Mouse (Mus musculus) thymus, postnatal 0 days (tissue): Measurements from ENCODE around the gene Stard3. TPM values are rescaled to one million over a fixed set of nuclear protein-coding genes. Genes with fewer than 3 reads are reported as not detected.

Experiments
- DNase-seq: peaks from one replicate; pipeline ENCODE4 v3.0.0-alpha.2; 2015; ENCODE audit warnings: low spot score
- polyA plus RNA-seq: library from polyadenylated mRNA; unstranded; fragments of >200 nt; fragmentation: Nextera tagmentation; extraction: Ambion mirVana; gene quantifications from 2 replicates; pipeline ENCODE4 v1.2.1, GENCODE M21; 2015

Stard3 gene
- polyA plus RNA-seq, 1 experiment from 2014 or later, result 51.8 TPM

DNA sequence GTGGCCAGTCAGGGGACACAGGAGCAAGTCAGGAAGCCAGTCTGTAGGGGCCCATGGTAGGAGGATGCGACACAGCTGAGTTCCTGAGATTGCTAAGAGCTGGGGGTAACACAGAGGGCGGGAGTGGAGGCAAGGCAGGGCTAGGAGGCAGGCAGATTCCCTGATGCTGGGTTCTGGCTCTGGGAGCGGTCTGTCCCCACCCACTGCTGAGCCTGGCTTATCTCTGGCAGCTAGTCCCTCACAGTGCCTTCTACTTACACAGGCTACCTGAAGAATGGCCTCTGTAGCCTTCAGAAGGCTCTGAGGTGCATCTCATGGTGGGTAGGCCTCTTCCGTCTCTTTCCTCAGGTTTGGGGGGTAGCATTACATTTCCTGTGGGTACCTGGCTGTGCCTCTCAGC lies 34.5 kb downstream of the Stard3 start:
- peak; percentile 28 for DNase-seq

DNA sequence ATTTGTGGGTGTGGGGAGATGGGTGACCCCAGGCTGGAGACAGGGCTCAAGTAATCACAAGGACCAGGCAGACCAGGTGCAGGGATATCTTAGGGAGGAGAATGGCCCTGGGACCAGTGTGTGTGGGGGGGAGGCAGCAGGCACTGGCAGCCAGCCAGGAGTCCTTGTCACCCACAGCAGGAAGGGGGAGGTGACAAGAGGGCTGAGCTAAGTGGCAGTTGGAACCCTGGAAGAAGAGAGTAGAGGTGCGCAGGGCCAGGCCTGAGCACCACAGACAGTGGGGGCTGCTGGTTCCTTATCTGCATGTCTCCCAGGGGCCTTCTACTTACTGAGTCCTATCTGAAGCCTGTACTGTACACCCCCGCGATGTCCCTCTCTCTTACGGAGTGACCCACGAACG lies 35.1 kb downstream of the Stard3 start:
- peak; percentile 85 for DNase-seq

DNA sequence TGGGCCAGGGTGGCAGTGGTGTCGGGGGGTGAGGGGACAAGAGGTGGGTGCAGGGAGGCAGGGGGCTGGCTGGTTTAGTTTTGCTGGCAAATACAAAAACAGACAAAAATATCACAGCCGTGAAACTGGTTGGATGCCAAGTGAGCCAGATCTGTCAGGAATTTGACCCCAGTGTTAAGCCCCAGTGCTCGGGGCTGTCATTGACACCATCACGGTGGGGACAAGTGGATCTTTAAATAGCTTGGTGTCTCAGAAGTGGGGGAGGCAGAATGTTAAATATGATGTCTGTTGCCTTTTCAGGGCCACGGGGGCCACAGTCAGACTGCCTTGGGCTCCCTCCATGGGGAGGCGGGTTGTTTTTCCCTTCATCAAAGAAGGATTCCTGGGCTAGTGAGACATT lies 36.1 kb downstream of the Stard3 start:
- no peak for DNase-seq

DNA sequence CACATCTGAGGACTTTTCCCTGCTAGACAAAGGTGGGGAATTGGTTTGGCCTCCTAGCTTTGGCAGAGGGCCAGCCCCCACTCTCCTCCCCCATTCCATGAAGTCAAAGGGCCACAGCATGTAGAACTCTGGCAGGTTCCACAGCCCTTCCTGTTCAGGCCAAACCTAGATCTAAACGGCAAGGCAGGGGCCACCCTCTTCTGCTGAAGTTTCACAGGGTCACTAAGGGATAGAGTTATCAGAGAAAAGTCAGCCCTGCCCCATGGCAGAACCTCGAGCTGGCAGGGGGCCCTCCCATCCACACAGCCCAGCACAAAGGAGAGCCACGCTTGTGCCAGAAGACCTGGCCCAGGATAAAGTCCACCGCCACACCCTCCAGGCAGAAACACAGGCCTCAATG lies 36.9 kb downstream of the Stard3 start:
- DNase-seq, result no peak

DNA sequence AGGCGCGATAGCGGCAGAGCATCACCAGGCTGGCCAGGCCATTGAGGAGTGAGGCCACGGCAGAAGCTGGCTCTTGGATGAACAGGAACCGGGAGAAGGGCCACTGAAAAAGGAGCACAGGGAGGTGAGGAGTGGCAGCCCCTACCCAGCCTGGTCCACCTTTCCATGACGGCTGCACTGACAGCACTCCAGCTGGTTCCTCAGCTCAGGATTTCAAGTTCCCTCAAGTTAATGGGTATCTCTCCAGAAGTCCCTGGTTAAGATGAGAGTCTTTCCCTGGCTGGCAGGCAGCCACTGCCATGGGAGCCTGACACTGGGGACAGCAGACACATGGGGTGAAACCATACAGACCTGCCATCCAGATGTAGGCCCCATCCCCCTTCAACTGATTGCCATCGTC lies 39.8 kb downstream of the Stard3 start:
- no peak for DNase-seq

DNA sequence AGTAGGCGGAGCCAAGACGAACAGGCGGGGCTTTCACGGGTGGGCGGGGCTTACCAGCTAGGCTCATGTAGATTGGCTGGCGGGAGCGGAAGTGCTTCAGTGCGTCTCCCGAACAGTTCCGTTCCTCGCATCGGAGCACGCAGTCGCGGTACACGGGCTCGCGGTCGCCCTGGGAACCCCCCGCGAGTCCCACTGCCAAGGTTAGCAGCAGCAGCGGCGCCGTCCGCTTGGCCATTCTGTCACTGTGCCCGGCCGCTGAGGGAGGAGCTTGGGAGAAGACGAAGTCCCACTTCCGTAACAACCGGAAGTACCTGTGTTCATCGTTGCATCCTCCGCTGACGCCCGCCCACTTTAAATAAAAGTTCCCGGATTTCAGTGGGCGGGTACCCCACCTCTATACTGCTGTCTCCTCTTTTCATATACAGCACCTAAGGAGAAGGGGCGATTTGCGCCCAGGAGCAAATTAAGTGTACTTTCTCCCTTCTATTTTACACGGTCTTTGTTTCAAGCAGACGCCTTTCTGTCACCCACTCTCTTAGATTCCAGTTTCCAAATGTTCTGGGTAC lies 42.1 kb downstream of the Stard3 start, which contains the start of gene Pgap3:
Pgap3 (minus strand) TSS at position 330 of the 566 bp plus-strand sequence.
- DNase-seq, result peak; percentile 92

DNA sequence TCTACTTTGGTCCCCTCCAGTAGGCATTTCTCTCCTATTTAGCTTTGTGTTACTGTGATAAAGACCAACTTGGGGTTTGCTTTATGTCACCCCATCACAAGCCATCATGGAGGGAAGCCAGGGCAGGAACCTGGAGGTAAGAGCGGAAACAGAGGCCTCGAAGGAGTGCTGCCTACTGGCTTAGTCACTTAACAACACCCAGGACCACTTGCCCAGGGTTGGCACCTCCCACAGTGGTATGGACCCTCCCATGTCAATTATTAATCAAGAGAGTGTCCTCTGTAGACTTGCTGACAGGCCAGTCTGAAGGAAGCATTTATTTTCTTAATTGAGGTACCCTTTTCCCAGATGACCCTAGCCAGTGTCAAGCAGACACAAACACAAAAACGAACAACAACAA lies 42.6 kb downstream of the Stard3 start:
- DNase-seq, result no peak

DNA sequence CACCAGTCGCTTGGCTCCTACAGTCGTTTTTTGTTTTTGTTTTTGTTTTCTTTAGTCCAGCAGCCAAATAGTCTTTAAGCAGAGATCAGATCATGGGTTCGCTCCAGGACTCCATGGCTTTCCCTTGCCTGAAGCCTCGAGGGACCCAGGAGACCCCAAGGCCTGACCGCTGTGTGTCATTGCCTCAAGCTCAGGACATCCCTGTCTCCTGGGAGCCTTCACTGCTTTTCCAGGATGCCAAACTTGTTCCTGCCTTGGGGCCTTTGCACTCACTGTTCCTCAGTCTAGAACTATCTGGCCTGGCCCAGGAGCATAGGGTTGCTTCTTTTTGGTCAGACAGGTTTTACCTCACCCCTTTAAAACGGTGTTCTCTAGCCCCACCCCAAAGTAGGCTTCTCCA lies 48.5 kb downstream of the Stard3 start:
- no peak for DNase-seq

DNA sequence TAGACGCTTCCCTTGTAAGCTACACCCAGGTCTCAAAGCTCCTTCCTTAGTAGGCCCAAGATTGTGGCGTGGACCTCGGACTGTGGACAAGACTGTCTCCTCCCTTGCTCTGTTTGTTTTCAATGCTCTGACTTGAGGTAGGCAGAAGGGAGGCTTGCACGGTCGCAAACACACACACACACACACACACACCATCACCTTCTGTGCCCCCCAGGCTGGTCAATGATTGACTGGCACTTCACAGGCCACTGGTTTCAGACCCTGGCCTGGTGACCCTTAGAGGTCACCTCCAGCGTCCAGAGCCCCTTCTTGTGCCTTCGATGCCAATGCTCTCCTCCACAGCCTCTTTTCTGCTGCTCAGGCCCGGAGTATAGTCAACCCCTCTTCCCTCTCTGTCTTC lies 50.7 kb downstream of the Stard3 start:
- no peak for DNase-seq

DNA sequence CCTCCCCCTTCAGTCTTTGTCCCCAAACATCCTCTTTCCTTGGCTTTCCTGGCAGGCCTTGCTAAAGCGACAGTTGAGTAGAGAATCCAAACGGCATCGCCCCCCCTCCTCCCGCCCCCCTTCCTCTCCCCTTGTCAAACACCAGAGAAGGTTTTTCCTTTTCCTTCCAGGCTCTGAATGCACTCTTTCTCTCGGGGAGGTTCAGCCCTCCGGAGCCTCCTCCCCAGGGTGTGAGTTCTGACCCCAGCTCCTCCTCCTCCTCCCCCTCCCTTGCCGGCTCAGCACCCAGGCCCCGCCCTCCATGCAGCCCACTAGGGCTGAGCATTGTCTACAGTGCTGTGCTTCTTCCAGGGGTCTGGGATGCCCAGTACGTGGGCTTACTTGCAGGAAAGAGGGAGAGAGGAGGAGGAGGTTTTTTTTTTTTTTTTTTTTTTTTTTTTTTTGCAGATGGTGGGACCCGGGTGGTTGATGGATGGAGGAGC lies 51.2 kb downstream of the Stard3 start:
- DNase-seq, result no peak

DNA sequence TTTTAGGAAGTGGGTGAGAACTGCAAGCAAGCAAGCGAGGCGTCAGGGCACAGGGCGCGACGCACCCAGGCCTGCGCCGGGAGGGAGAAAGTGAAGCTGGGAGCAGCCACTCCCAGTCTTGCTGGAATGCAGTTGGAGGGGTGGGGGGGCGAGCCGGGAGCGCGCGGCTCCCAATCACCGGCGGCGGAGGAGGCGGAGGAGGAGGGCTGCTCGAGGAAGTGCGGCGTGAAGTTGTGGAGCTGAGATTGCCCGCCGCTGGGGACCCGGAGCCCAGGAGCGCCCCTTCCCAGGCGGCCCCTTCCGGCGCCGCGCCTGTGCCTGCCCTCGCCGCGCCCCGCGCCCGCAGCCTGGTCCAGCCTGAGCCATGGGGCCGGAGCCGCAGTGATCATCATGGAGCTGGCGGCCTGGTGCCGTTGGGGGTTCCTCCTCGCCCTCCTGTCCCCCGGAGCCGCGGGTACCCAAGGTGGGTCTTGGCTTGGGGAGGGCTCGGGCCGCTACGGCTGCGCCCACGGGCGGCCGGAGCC lies 54.2 kb downstream of the Stard3 start, which contains the start of gene Erbb2:
Erbb2 (plus strand) TSS at position 198 of the 524 bp plus-strand sequence.
- DNase-seq, result peak; percentile 25

DNA sequence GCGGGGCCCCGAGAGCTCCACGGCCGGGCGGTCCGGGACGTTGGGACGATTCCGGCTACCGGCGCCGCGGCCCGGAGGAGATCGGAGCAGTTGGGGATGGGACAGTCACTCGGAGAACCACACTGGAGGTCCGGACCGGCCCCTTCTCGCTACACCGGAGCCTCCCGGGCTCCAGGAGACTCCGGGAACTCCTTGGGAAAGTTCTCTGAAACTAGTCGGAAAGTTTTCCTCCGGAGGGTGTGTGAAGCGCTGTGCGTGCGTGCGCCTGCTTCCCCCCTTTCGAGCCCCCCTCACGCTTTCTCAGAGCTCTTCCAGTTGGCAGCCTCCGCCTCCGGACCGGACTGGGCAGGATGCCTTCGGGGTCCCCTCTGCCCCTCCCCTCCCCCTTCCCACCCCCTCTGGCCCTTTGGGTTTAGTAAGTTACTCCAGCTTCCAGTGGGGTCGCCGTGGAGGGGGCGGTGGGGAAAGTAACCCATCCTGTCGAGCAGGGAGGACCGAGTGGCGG lies 54.7 kb downstream of the Stard3 start:
- DNase-seq, result no peak

DNA sequence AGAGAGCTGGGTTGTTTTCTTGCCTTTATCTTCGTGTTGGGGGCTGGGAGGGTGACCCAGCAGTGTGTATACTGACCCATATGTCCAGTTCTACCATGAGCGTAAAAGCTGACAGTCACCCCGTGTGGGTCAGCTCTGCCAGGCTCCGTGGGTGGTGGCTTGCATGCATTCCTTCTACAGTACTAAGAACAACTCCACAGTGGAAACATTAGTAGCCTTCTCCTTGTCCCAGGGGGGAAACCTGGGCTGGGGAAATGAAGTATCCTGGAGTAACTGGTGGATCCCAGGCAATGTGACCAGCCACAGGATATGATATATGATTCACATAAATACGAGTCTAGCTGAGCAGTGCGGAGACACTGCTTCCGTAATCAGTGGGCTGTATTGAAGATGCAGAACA lies 55.6 kb downstream of the Stard3 start:
- no peak for DNase-seq

DNA sequence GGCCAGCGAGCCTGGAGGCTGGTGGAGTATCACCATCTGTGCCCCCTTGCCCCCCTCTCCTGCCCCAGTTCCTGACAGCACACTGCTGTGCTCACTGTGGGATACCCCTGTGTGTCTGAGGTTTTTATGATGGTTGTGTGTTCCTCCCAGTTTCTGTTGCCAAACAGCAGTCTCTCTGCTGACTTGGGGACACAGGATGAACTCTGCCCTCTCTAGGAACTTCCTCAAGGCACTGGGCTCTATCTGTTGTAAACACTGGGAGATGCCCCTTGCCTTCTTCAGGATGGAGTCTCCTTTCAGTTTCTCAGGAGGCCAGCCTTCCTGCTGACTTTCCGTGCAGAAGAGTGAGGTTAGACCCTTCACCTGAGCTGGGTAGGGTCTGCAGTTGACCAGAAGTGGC lies 56.0 kb downstream of the Stard3 start:
- no peak for DNase-seq

DNA sequence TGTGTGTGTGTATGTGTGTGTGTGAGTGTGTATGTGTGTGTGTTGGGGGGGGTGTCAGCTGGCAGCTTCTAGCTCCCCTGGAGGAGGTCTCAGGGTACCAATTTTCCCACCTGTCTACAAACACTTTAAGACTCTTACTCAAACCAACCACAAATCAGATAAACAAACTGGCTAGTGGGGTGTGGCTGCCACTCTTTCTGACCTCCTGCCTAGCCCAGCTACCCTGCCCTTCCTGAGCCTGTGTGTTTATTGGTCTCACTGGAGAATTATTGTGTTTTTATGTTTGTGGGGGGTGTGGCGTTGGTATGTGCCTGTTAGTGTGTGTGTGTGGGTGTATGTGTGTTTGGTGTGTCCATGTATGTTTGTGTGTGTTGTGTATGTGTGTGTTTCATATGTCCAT lies 58.9 kb downstream of the Stard3 start:
- no peak for DNase-seq

DNA sequence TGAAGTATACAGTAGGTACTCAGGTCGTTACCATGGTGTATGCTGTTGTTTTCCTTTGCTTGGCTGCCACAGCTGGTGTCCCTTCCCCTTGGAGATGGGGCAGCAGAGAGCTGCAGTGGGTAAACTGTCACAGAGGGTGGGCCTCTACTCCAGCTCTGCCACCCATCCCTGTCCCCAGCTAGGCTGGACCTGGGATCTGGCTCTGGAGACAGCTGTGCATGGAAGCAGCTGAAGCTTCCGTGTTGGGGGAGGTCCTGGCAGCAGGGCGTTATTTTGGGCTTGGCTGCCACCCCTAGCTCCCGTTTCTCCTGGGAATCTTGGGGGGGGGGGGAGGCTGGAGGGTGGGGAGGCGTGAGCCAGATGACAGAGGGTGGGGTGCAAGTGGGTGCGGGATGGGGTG lies 60.1 kb downstream of the Stard3 start:
- DNase-seq, result no peak

DNA sequence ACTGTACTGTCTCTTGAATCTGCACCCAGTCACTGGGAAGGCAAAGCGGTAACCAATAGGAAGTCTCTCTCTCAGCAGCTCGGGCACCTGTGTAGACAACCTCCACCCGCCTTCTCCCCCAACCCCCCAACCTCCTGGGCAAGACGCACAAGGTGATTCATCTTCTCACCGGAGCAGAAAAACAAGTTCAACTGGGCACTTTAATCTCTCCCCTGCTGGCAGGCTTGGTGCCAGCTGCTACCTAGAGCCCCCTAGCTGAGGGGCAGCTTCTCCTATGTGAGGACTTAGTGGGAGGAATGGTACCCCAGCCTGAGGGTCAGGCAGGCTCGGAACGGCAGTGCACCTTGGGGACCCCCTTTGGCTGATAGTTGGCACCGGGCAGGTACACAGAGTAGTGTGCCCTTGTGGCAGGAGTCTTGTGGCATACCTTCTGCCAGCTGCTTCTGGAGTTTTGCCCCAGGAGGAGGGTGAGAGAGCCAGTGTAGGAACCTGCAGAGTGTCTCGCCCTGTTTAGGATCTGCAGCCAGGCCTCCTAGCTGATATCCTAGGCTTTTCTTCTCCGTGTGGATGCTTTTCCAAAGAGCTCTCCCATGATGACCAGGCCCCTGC lies 60.9 kb downstream of the Stard3 start:
- DNase-seq, result no peak

DNA sequence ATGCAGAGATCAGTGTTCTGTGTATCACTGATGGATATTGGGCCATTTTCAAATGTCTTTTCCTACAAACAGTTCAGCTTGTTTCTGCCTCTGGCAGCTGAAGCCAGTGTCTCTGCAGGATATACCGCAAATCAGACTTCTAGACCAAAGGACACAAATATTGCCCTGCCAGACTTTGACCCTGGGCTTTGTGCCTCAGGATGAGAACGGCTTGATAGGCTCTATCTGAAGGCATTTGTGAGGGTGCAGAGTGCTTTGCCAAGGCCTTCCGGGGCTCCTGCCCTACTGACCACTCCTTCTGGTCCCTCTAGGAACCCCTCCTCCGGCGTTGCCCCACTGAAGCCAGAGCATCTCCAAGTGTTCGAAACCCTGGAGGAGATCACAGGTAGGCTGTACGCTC lies 68.4 kb downstream of the Stard3 start:
- no peak for DNase-seq

DNA sequence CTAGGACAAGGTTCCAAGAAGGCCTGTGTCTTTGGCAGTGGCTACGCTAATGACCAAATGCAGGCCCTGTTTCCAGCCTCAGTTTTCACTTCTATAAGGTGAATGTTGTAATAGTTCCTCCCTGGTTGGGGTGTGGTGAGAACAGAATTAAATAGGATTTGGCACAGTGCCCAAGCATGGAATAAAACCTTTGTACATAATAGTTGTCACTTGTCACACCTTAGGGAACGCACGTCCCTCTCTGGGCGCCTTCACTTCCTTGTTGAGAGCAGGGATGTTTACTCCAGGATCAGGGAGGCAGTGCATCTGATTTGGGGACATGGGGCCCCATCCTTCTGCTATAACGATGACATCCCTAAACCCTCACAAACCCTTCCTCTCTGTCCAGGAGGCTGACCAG lies 70.3 kb downstream of the Stard3 start:
- no peak for DNase-seq
